Mouse (Mus musculus): Measurements from ENCODE around the gene Zfp184. TPM values are rescaled to one million over a fixed set of nuclear protein-coding genes. Genes with fewer than 3 reads are reported as not detected.

Zfp184 gene
- total and polyA plus RNA-seq, 3 experiments = 0.43 to 0.73 (median 0.70) TPM

GRCm38 (mm10) chr13:22008707-22009106 lies 63.8 kb downstream of the Zfp184 start:
- Histone ChIP-seq H3K27ac (no peak overlapping the region), H3K36me3 (ENCODE audit: control insufficient read depth, insufficient read depth, low read length) (no peaks in the 10 kb centered on the region), H3K79me2 (replicated peaks; ENCODE audit: control insufficient read depth, insufficient read depth, low read length) (no peaks in the 10 kb centered on the region), H3K9ac (ENCODE audit: low read depth, low read length) (no peak overlapping the region), H3K4me3 (no peak overlapping the region), H3K4me1 (ENCODE audit: control insufficient read depth, insufficient read depth, low read length) (no peaks in the 10 kb centered on the region), H3K27me3 (ENCODE audit: control insufficient read depth, insufficient read depth, low read length) (peaks cover 9% of the 10 kb centered on the region)
- intact Hi-C loops (cut with DNase I) = no loop called here
- no peak for TF ChIP-seq POLR2A (IDR thresholded peaks at IDR 0.05; ENCODE audit: insufficient read depth, low read depth, low read length)
- TF ChIP-seq EP300 (IDR thresholded peaks at IDR 0.05; ENCODE audit: insufficient read depth, low read depth, low read length) = no peak
- no peak for TF ChIP-seq CTCF (IDR thresholded peaks at IDR 0.05)
- DNase-seq = no peak
- 75% methylated on average over 3 of the region's 3 CpGs for WGBS

- Histone ChIP-seq H3K36me3 (ENCODE audit: control insufficient read depth, insufficient read depth, low read length) (no peaks in the 10 kb centered on the region), H3K4me3 (no peak within 1 kb of the TSS), H3K79me2 (replicated peaks; ENCODE audit: control insufficient read depth, insufficient read depth, low read length) (no peaks in the 10 kb centered on the region), H3K9ac (ENCODE audit: low read depth, low read length) (no peak within 1 kb of the TSS), H3K27ac (no peak within 1 kb of the TSS), H3K4me1 (ENCODE audit: control insufficient read depth, insufficient read depth, low read length) (no peaks in the 10 kb centered on the region; the same call in 1 of the 2 replicates), H3K27me3 (ENCODE audit: control insufficient read depth, insufficient read depth, low read length) (peaks cover 12% of the 10 kb centered on the region)
- DNase-seq = no peak
- 38% methylated on average over 7 of the region's 7 CpGs for WGBS
- TF ChIP-seq CTCF (IDR thresholded peaks at IDR 0.05) (no peak), EP300 (IDR thresholded peaks at IDR 0.05; ENCODE audit: insufficient read depth, low read depth, low read length) (no peak), POLR2A (IDR thresholded peaks at IDR 0.05; ENCODE audit: insufficient read depth, low read depth, low read length) (no peak)
- intact Hi-C loops (cut with DNase I) = no loop called here
These were observed 64.7 kb downstream of the Zfp184 start, which contains the start of gene Prss16 for GRCm38 (mm10) chr13:22009642-22010041. TSS of gene Prss16 (minus strand) at chr13:22009742.

Small RNA genes within 50 kb of the gene (microRNA-seq; reads per million reads assigned to microRNA genes)
- 1.9 to 3.4 reads per million in 2 experiments for gene Gm44456
- gene Mir1983 = 83.0 to 108 reads per million in 2 experiments

Other genes with a start within 250 kb of the Zfp184 start
- gene Olfr1359, start 247.0 kb upstream of the Zfp184 start, total RNA-seq (2021) = not detected
- not detected in 2 replicates for gene Olfr1359, start 247.0 kb upstream of the Zfp184 start, polyA plus RNA-seq (2012; rRNA removed)
- 10 to 100 TPM; 10.5 to 12.9 TPM for gene Hist1h2bl, start 229.0 kb upstream of the Zfp184 start, total RNA-seq (2021)
- not detected in 2 replicates for gene Hist1h2bl, start 229.0 kb upstream of the Zfp184 start, polyA plus RNA-seq (2012; rRNA removed)
- 1 to 10 TPM; 3.5 to 9.1 TPM for gene Hist1h2ai, start 228.7 kb upstream of the Zfp184 start, total RNA-seq (2021)
- gene Hist1h2ai, start 228.7 kb upstream of the Zfp184 start, polyA plus RNA-seq (2012; rRNA removed) = 1.6 TPM in 1 of 2 replicates, not detected in the other
- gene Hist1h3h, start 227.4 kb upstream of the Zfp184 start, total RNA-seq (2021) = 1 to 10 TPM; 5.5 to 9.1 TPM
- gene Hist1h3h, start 227.4 kb upstream of the Zfp184 start, polyA plus RNA-seq (2012; rRNA removed) = not detected in 2 replicates
- gene Hist1h2bm, start 223.1 kb upstream of the Zfp184 start, total RNA-seq (2021) = 1 to 10 TPM in 1 of 2 experiments, under 1 TPM in 1; 0.78 to 2.8 TPM
- gene Hist1h2bm, start 223.1 kb upstream of the Zfp184 start, polyA plus RNA-seq (2012; rRNA removed) = 0.27 TPM in 1 of 2 replicates, not detected in the other
- 1 to 10 TPM; 1.8 to 3.2 TPM for gene Hist1h4j, start 210.0 kb upstream of the Zfp184 start, total RNA-seq (2021)
- 0.73 TPM in 1 of 2 replicates, not detected in the other for gene Hist1h4j, start 210.0 kb upstream of the Zfp184 start, polyA plus RNA-seq (2012; rRNA removed)
- gene Hist1h4k, start 194.6 kb upstream of the Zfp184 start, total RNA-seq (2021) = 10 to 100 TPM; 24.6 to 31.5 TPM
- 4.9 TPM in 1 of 2 replicates, not detected in the other for gene Hist1h4k, start 194.6 kb upstream of the Zfp184 start, polyA plus RNA-seq (2012; rRNA removed)
- gene Hist1h2ak, start 191.3 kb upstream of the Zfp184 start, total RNA-seq (2021) = 1 to 10 TPM; 1.3 to 4.2 TPM
- gene Hist1h2ak, start 191.3 kb upstream of the Zfp184 start, polyA plus RNA-seq (2012; rRNA removed) = 0.62 TPM in 1 of 2 replicates, not detected in the other
- gene Hist1h2bn, start 191.0 kb upstream of the Zfp184 start, total RNA-seq (2021) = 1 to 10 TPM; 2.6 to 6.9 TPM
- 1.6 and 1.9 TPM in 2 replicates for gene Hist1h2bn, start 191.0 kb upstream of the Zfp184 start, polyA plus RNA-seq (2012; rRNA removed)
- gene Hist1h1b, start 164.5 kb upstream of the Zfp184 start, total RNA-seq (2021) = 1 to 10 TPM; 2.3 to 2.5 TPM
- gene Hist1h1b, start 164.5 kb upstream of the Zfp184 start, polyA plus RNA-seq (2012; rRNA removed) = not detected in 2 replicates
- gene Hist1h3i, start 161.7 kb upstream of the Zfp184 start, total RNA-seq (2021) = 10 to 100 TPM in 1 of 2 experiments, 1 to 10 TPM in 1; 9.1 to 13.1 TPM
- 1.1 and 1.7 TPM in 2 replicates for gene Hist1h3i, start 161.7 kb upstream of the Zfp184 start, polyA plus RNA-seq (2012; rRNA removed)
- not detected for gene Hist1h2an, start 157.9 kb upstream of the Zfp184 start, total RNA-seq (2021)
- gene Hist1h2an, start 157.9 kb upstream of the Zfp184 start, polyA plus RNA-seq (2012; rRNA removed) = not detected in 2 replicates
- 1 to 10 TPM; 1.9 to 2.3 TPM for gene Hist1h2bp, start 157.6 kb upstream of the Zfp184 start, total RNA-seq (2021)
- gene Hist1h2bp, start 157.6 kb upstream of the Zfp184 start, polyA plus RNA-seq (2012; rRNA removed) = not detected in 2 replicates
- 10 to 100 TPM; 24.4 to 26.4 TPM for gene Hist1h2bq, start 134.9 kb upstream of the Zfp184 start, total RNA-seq (2021)
- 3.5 and 12.7 TPM in 2 replicates for gene Hist1h2bq, start 134.9 kb upstream of the Zfp184 start, polyA plus RNA-seq (2012; rRNA removed)
- gene Hist1h2ao, start 134.6 kb upstream of the Zfp184 start, total RNA-seq (2021) = 1 to 10 TPM in 1 of 2 experiments, not detected in 1; 7.1 TPM
- gene Hist1h2ao, start 134.6 kb upstream of the Zfp184 start, polyA plus RNA-seq (2012; rRNA removed) = not detected in 2 replicates
- gene Hist1h4m, start 133.3 kb upstream of the Zfp184 start, total RNA-seq (2021) = 10 to 100 TPM; 42.6 to 56.8 TPM
- gene Hist1h4m, start 133.3 kb upstream of the Zfp184 start, polyA plus RNA-seq (2012; rRNA removed) = 1.6 TPM in 1 of 2 replicates, not detected in the other
- 1 to 10 TPM; 3.7 to 4.9 TPM for gene Hist1h4n, start 112.9 kb upstream of the Zfp184 start, total RNA-seq (2021)
- gene Hist1h4n, start 112.9 kb upstream of the Zfp184 start, polyA plus RNA-seq (2012; rRNA removed) = 1.7 and 4.4 TPM in 2 replicates
- 1 to 10 TPM; 2.8 to 9.6 TPM for gene Hist1h2ap, start 111.6 kb upstream of the Zfp184 start, total RNA-seq (2021)
- gene Hist1h2ap, start 111.6 kb upstream of the Zfp184 start, polyA plus RNA-seq (2012; rRNA removed) = 1.1 and 3.4 TPM in 2 replicates
- 10 to 100 TPM; 24.3 to 26.7 TPM for gene Hist1h2br, start 111.4 kb upstream of the Zfp184 start, total RNA-seq (2021)
- gene Hist1h2br, start 111.4 kb upstream of the Zfp184 start, polyA plus RNA-seq (2012; rRNA removed) = 3.5 and 12.7 TPM in 2 replicates
- not detected for gene Pom121l2, start 36.1 kb downstream of the Zfp184 start, total RNA-seq (2021)
- 0.06 TPM in 2 replicates for gene Pom121l2, start 36.1 kb downstream of the Zfp184 start, polyA plus RNA-seq (2012; rRNA removed)
- gene Prss16, start 64.6 kb downstream of the Zfp184 start, total RNA-seq (2021) = not detected
- 0.23 TPM in 1 of 2 replicates, not detected in the other for gene Prss16, start 64.6 kb downstream of the Zfp184 start, polyA plus RNA-seq (2012; rRNA removed)
- gene Hist1h2ah, start 90.5 kb downstream of the Zfp184 start, total RNA-seq (2021) = 1 to 10 TPM; 8.1 to 10.0 TPM
- 1.1 TPM in 1 of 2 replicates, not detected in the other for gene Hist1h2ah, start 90.5 kb downstream of the Zfp184 start, polyA plus RNA-seq (2012; rRNA removed)
- 10 to 100 TPM in 1 of 2 experiments, 1 to 10 TPM in 1; 7.3 to 10.0 TPM for gene Hist1h2bk, start 90.8 kb downstream of the Zfp184 start, total RNA-seq (2021)
- not detected in 2 replicates for gene Hist1h2bk, start 90.8 kb downstream of the Zfp184 start, polyA plus RNA-seq (2012; rRNA removed)
- 10 to 100 TPM; 11.9 to 18.1 TPM for gene Hist1h4i, start 96.3 kb downstream of the Zfp184 start, total RNA-seq (2021)
- gene Hist1h4i, start 96.3 kb downstream of the Zfp184 start, polyA plus RNA-seq (2012; rRNA removed) = 5.8 and 8.3 TPM in 2 replicates
- gene Hist1h2ag, start 97.8 kb downstream of the Zfp184 start, total RNA-seq (2021) = 1 to 10 TPM; 1.7 to 4.3 TPM
- gene Hist1h2ag, start 97.8 kb downstream of the Zfp184 start, polyA plus RNA-seq (2012; rRNA removed) = not detected in 2 replicates
- 1 to 10 TPM; 2.8 to 3.6 TPM for gene Hist1h2bj, start 98.1 kb downstream of the Zfp184 start, total RNA-seq (2021)
- gene Hist1h2bj, start 98.1 kb downstream of the Zfp184 start, polyA plus RNA-seq (2012; rRNA removed) = 0.59 TPM in 1 of 2 replicates, not detected in the other
- gene Vmn1r188, start 139.3 kb downstream of the Zfp184 start, total RNA-seq (2021) = not detected
- not detected in 2 replicates for gene Vmn1r188, start 139.3 kb downstream of the Zfp184 start, polyA plus RNA-seq (2012; rRNA removed)
- not detected for gene Vmn1r189, start 160.7 kb downstream of the Zfp184 start, total RNA-seq (2021)
- not detected in 2 replicates for gene Vmn1r189, start 160.7 kb downstream of the Zfp184 start, polyA plus RNA-seq (2012; rRNA removed)
- gene Vmn1r191, start 238.9 kb downstream of the Zfp184 start, total RNA-seq (2021) = not detected
- not detected in 2 replicates for gene Vmn1r191, start 238.9 kb downstream of the Zfp184 start, polyA plus RNA-seq (2012; rRNA removed)
- not detected for gene Vmn1r192, start 246.0 kb downstream of the Zfp184 start, total RNA-seq (2021)
- gene Vmn1r192, start 246.0 kb downstream of the Zfp184 start, polyA plus RNA-seq (2012; rRNA removed) = not detected in 2 replicates

Data from heart, adult 2 months (tissue).